Mouse (Mus musculus) ES-E14 (cell line): Measurements from ENCODE around the gene Dpp6. TPM values are rescaled to one million over a fixed set of nuclear protein-coding genes. Genes with fewer than 3 reads are reported as not detected.

Experiments used
- DNase-seq: peaks from one replicate; pipeline ENCODE4 v3.0.0-alpha.2; 2013; ENCODE audit warnings: low read depth, low spot score
- H3K27ac ChIP-seq: 2 replicates; pipeline ENCODE4 v1.5.1; 2012; ENCODE audit warnings: low read depth, mild to moderate bottlenecking, low read length, moderate library complexity, mixed read lengths; ENCODE audit not compliant: poor library complexity, insufficient read depth, severe bottlenecking
- H3K36me3 ChIP-seq: 2 replicates; pipeline ENCODE4 v1.6.1; 2012; ENCODE audit warnings: mild to moderate bottlenecking, low read length, moderate library complexity, mixed read lengths; ENCODE audit not compliant: control insufficient read depth, poor library complexity, insufficient read depth, severe bottlenecking
- H3K4me1 ChIP-seq, 2 experiments: fragments of 150-350 bp in 1 of 2; sonication (generic) in 1 of 2; 2 replicates each; pipeline ENCODE4 v1.6.1; 2012; ENCODE audit warnings: low read length in 2 of 2, mild to moderate bottlenecking in 1 of 2, mixed read lengths in 1 of 2; ENCODE audit not compliant: control insufficient read depth in 2 of 2, insufficient read depth in 2 of 2, poor library complexity in 1 of 2
- H3K4me3 ChIP-seq, 2 experiments: fragments of 150-350 bp in 1 of 2; sonication (generic) in 1 of 2; 2 replicates each; pipeline ENCODE4 v1.5.1; 2012; ENCODE audit warnings: low read length in 2 of 2, low read depth in 1 of 2, mild to moderate bottlenecking in 1 of 2, mixed read lengths in 1 of 2; ENCODE audit not compliant: insufficient read depth in 1 of 2, poor library complexity in 1 of 2, severe bottlenecking in 1 of 2
- H3K9ac ChIP-seq: 2 replicates; pipeline ENCODE4 v1.6.1; 2012; ENCODE audit warnings: low read depth, mild to moderate bottlenecking, low read length, mixed read lengths; ENCODE audit not compliant: poor library complexity, insufficient read depth, severe bottlenecking
- H3K9me3 ChIP-seq: fragments of 150-350 bp; sonication (generic); 2 replicates; pipeline ENCODE4 v1.6.1; 2012; ENCODE audit warnings: low read depth, mild to moderate bottlenecking, low read length; ENCODE audit not compliant: control insufficient read depth, insufficient read depth
- CHD2 ChIP-seq: IDR thresholded peaks from 2 replicates; pipeline ENCODE4 v1.6.1; 2014; ENCODE audit warnings: mild to moderate bottlenecking, low read depth, low read length, inconsistent platforms
- HCFC1 ChIP-seq: IDR thresholded peaks from 2 replicates; pipeline ENCODE4 v1.6.1; 2012; ENCODE audit warnings: low read length, inconsistent platforms, borderline replicate concordance; ENCODE audit not compliant: insufficient read depth
- MAFK ChIP-seq: IDR thresholded peaks from 2 replicates; pipeline ENCODE4 v1.6.1; 2014; ENCODE audit warnings: mild to moderate bottlenecking, low read depth, low read length, inconsistent platforms; ENCODE audit not compliant: insufficient read depth
- ZC3H11A ChIP-seq: IDR thresholded peaks from 2 replicates; pipeline ENCODE4 v1.6.1; 2012; ENCODE audit warnings: low read depth, mild to moderate bottlenecking, inconsistent platforms, low read length, borderline replicate concordance
- ZNF384 ChIP-seq: IDR thresholded peaks from 2 replicates; pipeline ENCODE4 v1.6.1; 2012; ENCODE audit warnings: low read depth, low read length, inconsistent platforms
- in situ Hi-C, 2 experiments: fragments of 600-800 bp; cut with MboI; formaldehyde crosslinking; loops; one replicate each; pipeline ENCODE4 v1.15.1; 2025; ENCODE audit warnings: low sequenced_read_pairs in 2 of 2, inconsistent platforms in 1 of 2; ENCODE audit not compliant: unreplicated experiment in 2 of 2
- total RNA-seq: library from RNA; depleted of rRNA; stranded (reverse); fragments of 300-350 nt; gene quantifications from 2 replicates; pipeline ENCODE4 v1.2.3, GENCODE M21; 2012

Gene Dpp6
- total RNA-seq, 1 experiment: 1.5 TPM

GRCm38 (mm10) chr5:26908612-26909011, 91.6 kb downstream of the Dpp6 start:
- no peak for DNase-seq
- H3K36me3 ChIP-seq: no peaks in the 10 kb centered on the region
- in situ Hi-C loops: no loop called here

GRCm38 (mm10) chr5:26910353-26910752, 93.3 kb downstream of the Dpp6 start:
- no peak for DNase-seq
- H3K36me3 ChIP-seq: no peaks in the 10 kb centered on the region

More at GRCm38 (mm10) chr5:26908612-26909011, 91.6 kb downstream of the Dpp6 start:
- Histone ChIP-seq H3K27ac (no peak overlapping the region), H3K4me1 (peaks cover 0 to 18% of the 10 kb centered on the region in 2 experiments; a peak in 1 of 4 replicates), H3K4me3 (no peak overlapping the region), H3K9ac (no peak overlapping the region), H3K9me3 (no peaks in the 10 kb centered on the region)
- no peak for TF ChIP-seq HCFC1

DNA sequence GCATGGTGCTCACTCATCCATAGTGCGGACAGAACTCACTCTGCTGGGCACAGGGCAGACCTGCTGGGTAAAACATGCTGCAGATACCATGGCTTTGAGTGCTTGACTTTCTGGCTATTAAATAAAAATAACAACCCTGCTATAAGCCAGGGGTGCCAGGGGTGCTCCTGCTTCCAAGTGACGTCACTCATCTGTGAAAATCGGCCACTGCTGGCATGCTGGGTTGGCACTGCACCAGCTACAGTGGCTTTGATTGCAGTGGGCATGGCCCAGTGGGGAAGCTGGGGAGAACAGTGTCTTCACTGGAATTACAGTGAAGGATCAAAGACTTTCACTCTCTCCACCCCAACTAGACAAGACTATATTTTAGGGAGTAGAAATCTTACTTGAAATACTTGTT, 95.0 kb downstream of the Dpp6 start:
- DNase-seq: no peak

More at GRCm38 (mm10) chr5:26910353-26910752, 93.3 kb downstream of the Dpp6 start:
- no peak overlapping the region for H3K27ac ChIP-seq
- H3K9ac ChIP-seq: no peak overlapping the region
- H3K9me3 ChIP-seq: no peaks in the 10 kb centered on the region
- in situ Hi-C loops: no loop called here
- peaks cover 0 to 13% of the 10 kb centered on the region in 2 experiments; a peak in 1 of 4 replicates for H3K4me1 ChIP-seq
- TF ChIP-seq ZC3H11A (no peak), CHD2 (no peak), HCFC1 (no peak), ZNF384 (no peak), MAFK (no peak)
- no peak overlapping the region for H3K4me3 ChIP-seq

GRCm38 (mm10) chr5:26918763-26919162, 101.8 kb downstream of the Dpp6 start:
- no peaks in the 10 kb centered on the region for H3K4me1 ChIP-seq
- no peak for DNase-seq
- H3K4me3 ChIP-seq: no peak overlapping the region
- in situ Hi-C loops: no loop called here
- H3K36me3 ChIP-seq: no peaks in the 10 kb centered on the region
- no peak overlapping the region for H3K27ac ChIP-seq
- no peak overlapping the region for H3K9ac ChIP-seq
- TF ChIP-seq ZC3H11A (no peak), CHD2 (no peak), ZNF384 (no peak), HCFC1 (no peak), MAFK (no peak)
- no peaks in the 10 kb centered on the region for H3K9me3 ChIP-seq

More for the DNA sequence above, 95.0 kb downstream of the Dpp6 start:
- Histone ChIP-seq H3K9me3 (no peaks in the 10 kb centered on the region), H3K27ac (0 out of 2 replicates have a peak overlapping the region, but pooled peaks have one; percentile 34), H3K4me3 (no peak overlapping the region), H3K9ac (no peak overlapping the region), H3K4me1 (peaks cover 0 to 7% of the 10 kb centered on the region in 2 experiments; a peak in 1 of 4 replicates), H3K36me3 (no peaks in the 10 kb centered on the region)
- no peak for TF ChIP-seq CHD2
- TF ChIP-seq MAFK: no peak
- no peak for TF ChIP-seq HCFC1
- TF ChIP-seq ZC3H11A: no peak
- TF ChIP-seq ZNF384: no peak
- in situ Hi-C loops: no loop called here

DNA sequence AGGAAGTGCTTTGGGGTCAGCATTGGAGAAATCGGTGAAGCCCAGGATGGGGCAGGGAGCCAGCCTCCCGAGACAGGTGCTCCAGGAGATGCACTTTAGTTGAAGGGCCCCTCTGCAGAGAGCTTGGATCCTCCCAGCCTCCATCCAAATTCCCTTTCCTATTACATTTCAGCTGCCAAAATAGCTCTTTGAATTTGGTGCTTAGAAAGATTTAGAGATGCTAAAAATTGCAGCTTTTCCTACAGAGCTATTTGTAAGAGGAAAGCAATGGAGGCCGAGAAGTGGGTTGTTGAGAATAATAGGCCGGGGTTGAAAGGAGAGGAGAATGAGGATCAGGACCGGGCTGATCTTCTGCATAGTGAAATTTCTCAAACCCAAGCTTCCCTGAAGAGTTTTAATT, 107.5 kb downstream of the Dpp6 start:
- DNase-seq: no peak
- no peak overlapping the region for H3K9ac ChIP-seq
- no peaks in the 10 kb centered on the region for H3K9me3 ChIP-seq
- H3K27ac ChIP-seq: no peak overlapping the region
- no peaks in the 10 kb centered on the region for H3K36me3 ChIP-seq
- in situ Hi-C loops: no loop called here
- H3K4me1 ChIP-seq: no peaks in the 10 kb centered on the region
- H3K4me3 ChIP-seq: no peak overlapping the region
- TF ChIP-seq CHD2: no peak
- no peak for TF ChIP-seq MAFK
- no peak for TF ChIP-seq ZNF384
- TF ChIP-seq HCFC1: no peak
- no peak for TF ChIP-seq ZC3H11A
